Mouse (Mus musculus): ENCODE data around the gene Ankrd65. TPM values are rescaled to one million over a fixed set of nuclear protein-coding genes. Genes with fewer than 3 reads are reported as not detected.

Gene Ankrd65
- polyA plus RNA-seq (2015; fragmentation: Illumina TruSeq; extraction: RNeasy Lipid Tissue Mini Kit (QIAGEN cat#74804); ENCODE audit: insufficient read depth, low read depth, low replicate concordance), result not detected

DNA sequence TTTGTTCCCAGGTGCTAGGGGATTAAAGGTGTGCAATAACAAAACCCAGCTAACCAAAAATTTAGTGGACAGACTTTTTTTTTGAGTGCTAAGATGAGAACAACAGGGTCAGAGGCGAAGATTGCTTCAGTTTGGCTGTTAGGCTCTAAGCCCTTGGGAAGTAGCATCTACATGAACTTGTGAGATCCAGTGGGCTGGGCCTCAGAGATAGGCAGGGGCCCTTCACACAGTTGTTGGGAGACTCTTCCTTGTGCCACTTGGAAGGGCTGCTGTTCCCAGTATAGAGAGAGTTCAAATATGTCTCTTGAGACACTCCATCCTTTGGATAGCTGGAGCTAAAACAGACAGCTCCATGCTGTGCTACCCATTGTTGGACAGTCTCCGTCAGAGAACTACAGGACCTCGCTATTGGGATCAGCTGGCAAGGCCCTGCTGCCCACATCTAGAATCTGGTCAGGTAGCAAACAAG lies at the start of gene Ankrd65:
Ankrd65 (plus strand) TSS at position 419 of the 469 bp plus-strand sequence.

GRCm38 (mm10) chr4:155760613-155761355 lies 29.5 kb upstream of the Ankrd65 start, which contains the start of gene Atad3a:
Gene Atad3a, minus strand, starts transcription at chr4:155761093.

DNA sequence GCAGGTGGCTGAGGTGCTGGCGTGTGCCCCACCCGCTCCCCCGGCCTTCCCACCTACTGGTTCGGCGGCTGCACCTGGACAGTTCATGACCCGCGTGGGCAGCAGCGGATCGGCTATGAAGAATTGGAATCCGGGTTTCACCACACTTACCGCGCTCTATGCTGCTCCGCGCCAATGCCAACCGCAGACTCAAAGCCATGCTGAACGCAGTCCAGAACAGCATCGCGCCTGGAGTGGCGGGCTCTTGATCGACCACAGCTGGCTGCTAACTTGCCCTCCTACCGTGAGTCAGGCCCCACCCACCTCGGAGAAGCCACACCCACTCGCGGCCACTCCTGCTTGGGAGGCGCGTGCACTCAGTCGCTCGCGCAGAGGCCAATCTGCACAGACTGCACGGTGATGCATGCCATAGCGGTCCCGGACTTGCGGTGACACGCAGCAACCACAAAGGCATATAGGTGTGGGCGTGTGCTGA lies 15.9 kb upstream of the Ankrd65 start, which contains the start of gene Vwa1:
Vwa1 (minus strand) TSS at position 419 of the 475 bp plus-strand sequence.

DNA sequence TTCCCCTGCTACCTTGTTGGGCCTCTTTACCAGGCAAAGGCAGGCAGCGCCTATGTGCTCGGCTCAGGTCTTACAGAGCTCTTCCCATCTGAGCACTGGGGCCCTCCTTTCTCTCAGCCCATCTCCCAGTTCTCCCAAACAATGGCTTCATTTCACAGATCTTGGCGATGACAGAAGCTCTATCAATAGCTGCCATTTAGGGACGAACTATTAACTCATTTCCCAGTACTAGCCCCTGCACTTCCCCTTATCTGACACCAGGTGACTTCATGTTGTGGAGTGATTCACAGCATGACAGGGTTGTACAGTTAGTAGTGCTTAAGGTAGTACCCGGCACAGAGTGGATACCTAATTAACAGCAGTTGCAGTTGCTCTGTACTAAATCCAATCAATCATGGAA lies 4.4 kb upstream of the Ankrd65 start, which contains the start of gene Tmem88b:
Tmem88b (minus strand) TSS at position 56 of the 400 bp plus-strand sequence.

DNA sequence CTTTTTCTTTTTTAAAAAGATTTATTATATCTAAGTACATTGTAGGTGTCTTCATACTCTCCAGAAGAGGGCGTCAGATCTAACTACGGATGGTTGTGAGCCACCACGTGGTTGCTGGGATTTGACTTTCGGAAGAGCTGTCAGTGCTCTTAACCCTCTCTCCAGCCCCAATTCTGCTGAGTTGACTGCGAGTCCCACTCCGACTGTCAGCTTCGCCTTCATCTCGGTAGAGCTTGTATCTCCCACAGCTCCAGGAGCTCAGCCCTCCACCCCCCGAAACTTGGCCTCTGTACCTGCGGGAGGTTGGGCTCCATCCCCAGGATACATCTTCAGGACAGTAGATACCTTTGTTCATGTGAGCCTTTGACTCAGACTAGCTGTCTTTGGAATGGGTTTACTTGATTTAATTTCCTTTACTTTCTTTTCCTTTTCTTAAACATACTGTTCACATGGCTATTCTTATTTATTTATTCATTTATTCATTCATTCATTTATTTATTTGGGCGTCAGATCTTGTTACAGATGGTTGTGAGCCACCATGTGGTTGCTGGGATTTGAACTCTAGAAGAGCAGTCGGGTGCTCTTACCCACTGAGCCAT lies 12.6 kb downstream of the Ankrd65 start, which contains the start of gene Mrpl20:
Mrpl20 (plus strand) TSS at position 138 of the 599 bp plus-strand sequence.

DNA sequence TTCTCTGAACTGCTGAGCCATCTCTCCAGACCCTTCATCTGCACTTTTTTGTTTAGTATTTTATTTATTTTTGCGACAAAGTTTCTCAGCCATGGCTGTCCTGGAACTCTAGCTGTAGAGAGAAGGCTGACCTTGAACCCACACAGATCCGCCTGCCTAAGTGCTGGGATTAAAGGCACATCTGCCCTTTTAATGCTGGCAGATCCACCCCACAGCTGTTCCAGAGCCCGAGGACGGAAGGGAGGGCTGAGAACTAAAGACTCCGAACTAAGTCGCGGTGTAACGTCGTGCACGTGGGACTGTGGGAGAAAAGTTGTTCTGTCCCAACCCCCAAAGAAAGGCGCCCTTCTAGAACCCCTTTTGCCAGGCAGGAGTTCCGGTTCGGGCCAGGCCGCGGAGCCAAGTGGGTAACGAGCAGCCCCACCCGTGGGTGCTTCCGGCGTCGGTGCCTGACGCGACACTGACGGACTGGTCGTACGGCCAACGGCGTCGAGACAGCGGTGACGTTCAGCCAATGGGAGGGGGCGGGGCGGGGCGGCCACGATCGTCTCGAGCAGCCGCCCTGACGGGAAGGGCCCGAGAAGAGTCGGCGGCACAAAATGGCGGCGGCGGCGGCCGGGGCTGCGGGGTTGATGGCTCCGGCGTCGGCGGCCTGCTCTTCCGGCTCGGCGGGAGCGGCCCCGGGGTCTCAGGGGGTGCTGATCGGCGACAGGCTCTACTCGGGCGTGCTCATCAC lies 21.9 kb downstream of the Ankrd65 start, which contains the start of gene Ccnl2:
Ccnl2 (plus strand) TSS at position 561 of the 736 bp plus-strand sequence.

DNA sequence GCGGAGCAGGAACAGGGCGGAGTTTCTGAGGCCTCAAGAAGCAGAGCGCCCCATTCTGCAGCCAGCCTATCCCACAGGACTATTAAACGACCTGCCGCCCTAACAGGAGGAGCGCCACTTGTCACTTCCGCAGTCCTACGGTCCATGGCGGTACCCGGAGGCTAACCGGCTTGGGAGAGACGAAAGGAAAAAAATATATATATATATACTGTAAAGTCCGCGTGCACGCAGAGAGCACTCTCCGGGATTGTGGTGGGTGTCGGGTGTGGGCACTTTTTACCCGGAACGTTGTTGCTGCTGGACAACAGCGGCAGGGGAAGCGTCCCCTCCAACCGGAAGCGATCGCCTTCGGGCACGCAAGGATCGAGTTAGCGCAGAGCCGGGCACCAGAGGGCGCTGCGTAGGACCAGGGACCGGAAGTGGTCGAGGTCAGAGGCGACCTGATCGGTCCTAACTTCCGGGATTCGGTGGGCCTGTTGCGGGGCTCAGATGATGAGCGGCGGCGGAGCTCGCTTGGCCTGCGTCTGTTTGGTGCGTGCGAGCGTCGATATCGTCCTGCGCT lies 41.0 kb downstream of the Ankrd65 start, which contains the start of gene Aurkaip1:
Aurkaip1 (plus strand) TSS at position 68 of the 562 bp plus-strand sequence.

DNA sequence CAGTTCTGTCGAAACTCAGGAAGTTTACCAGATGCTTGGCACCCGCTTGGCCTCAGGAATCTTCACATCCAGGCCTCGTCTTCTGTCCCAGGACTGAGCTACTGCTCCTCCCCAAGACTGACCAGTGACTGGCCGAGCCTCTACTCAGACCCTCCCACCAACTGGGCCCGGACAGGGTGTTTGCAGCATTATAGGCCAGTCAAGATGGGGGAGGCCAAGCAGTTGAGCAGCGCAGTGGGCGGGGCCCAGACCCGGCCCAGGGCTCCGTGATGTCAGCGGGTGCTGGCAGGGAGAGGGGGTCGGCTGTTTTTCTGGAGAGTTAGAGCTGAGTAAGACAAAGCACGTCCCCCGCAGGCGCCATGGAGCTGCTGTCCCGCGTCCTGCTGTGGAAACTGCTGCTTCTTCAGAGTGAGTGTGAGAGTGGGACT lies 49.3 kb downstream of the Ankrd65 start, which contains the start of gene Mxra8:
Mxra8 (plus strand) TSS at position 198 of the 428 bp plus-strand sequence.

GRCm38 (mm10) chr4:155846871-155847578 lies 56.8 kb downstream of the Ankrd65 start, which contains the start of gene Dvl1:
Gene Dvl1, plus strand, starts transcription at chr4:155847402.

Other genes starting within 250 kb of the Ankrd65 start
- 23.1 TPM for gene Nadk, start 228.1 kb upstream of the Ankrd65 start, polyA plus RNA-seq (2015; fragmentation: Illumina TruSeq; extraction: RNeasy Lipid Tissue Mini Kit (QIAGEN cat#74804); ENCODE audit: insufficient read depth, low read depth, low replicate concordance)
- gene Slc35e2, start 189.0 kb upstream of the Ankrd65 start, polyA plus RNA-seq (2015; fragmentation: Illumina TruSeq; extraction: RNeasy Lipid Tissue Mini Kit (QIAGEN cat#74804); ENCODE audit: insufficient read depth, low read depth, low replicate concordance), result 2.6 TPM
- gene Cdk11b, start 165.6 kb upstream of the Ankrd65 start, polyA plus RNA-seq (2015; fragmentation: Illumina TruSeq; extraction: RNeasy Lipid Tissue Mini Kit (QIAGEN cat#74804); ENCODE audit: insufficient read depth, low read depth, low replicate concordance), result 36.0 TPM
- not detected for gene Gm10563, start 145.0 kb upstream of the Ankrd65 start, polyA plus RNA-seq (2015; fragmentation: Illumina TruSeq; extraction: RNeasy Lipid Tissue Mini Kit (QIAGEN cat#74804); ENCODE audit: insufficient read depth, low read depth, low replicate concordance)
- gene Mmp23, start 137.1 kb upstream of the Ankrd65 start, polyA plus RNA-seq (2015; fragmentation: Illumina TruSeq; extraction: RNeasy Lipid Tissue Mini Kit (QIAGEN cat#74804); ENCODE audit: insufficient read depth, low read depth, low replicate concordance), result 10.6 TPM
- gene Mib2, start 121.2 kb upstream of the Ankrd65 start, polyA plus RNA-seq (2015; fragmentation: Illumina TruSeq; extraction: RNeasy Lipid Tissue Mini Kit (QIAGEN cat#74804); ENCODE audit: insufficient read depth, low read depth, low replicate concordance), result 17.5 TPM
- 3.8 TPM for gene Fndc10, start 96.1 kb upstream of the Ankrd65 start, polyA plus RNA-seq (2015; fragmentation: Illumina TruSeq; extraction: RNeasy Lipid Tissue Mini Kit (QIAGEN cat#74804); ENCODE audit: insufficient read depth, low read depth, low replicate concordance)
- gene Ssu72, start 85.6 kb upstream of the Ankrd65 start, polyA plus RNA-seq (2015; fragmentation: Illumina TruSeq; extraction: RNeasy Lipid Tissue Mini Kit (QIAGEN cat#74804); ENCODE audit: insufficient read depth, low read depth, low replicate concordance), result 15.1 TPM
- 0.18 TPM for gene Tmem240, start 55.6 kb upstream of the Ankrd65 start, polyA plus RNA-seq (2015; fragmentation: Illumina TruSeq; extraction: RNeasy Lipid Tissue Mini Kit (QIAGEN cat#74804); ENCODE audit: insufficient read depth, low read depth, low replicate concordance)
- gene Atad3a, start 29.3 kb upstream of the Ankrd65 start, polyA plus RNA-seq (2015; fragmentation: Illumina TruSeq; extraction: RNeasy Lipid Tissue Mini Kit (QIAGEN cat#74804); ENCODE audit: insufficient read depth, low read depth, low replicate concordance), result 21.6 TPM
- gene Vwa1, start 15.7 kb upstream of the Ankrd65 start, polyA plus RNA-seq (2015; fragmentation: Illumina TruSeq; extraction: RNeasy Lipid Tissue Mini Kit (QIAGEN cat#74804); ENCODE audit: insufficient read depth, low read depth, low replicate concordance), result 6.9 TPM
- gene Tmem88b, start 4.6 kb upstream of the Ankrd65 start, polyA plus RNA-seq (2015; fragmentation: Illumina TruSeq; extraction: RNeasy Lipid Tissue Mini Kit (QIAGEN cat#74804); ENCODE audit: insufficient read depth, low read depth, low replicate concordance), result 0.22 TPM
- gene Mrpl20, start 12.4 kb downstream of the Ankrd65 start, polyA plus RNA-seq (2015; fragmentation: Illumina TruSeq; extraction: RNeasy Lipid Tissue Mini Kit (QIAGEN cat#74804); ENCODE audit: insufficient read depth, low read depth, low replicate concordance), result 43.6 TPM
- 114 TPM for gene Ccnl2, start 22.1 kb downstream of the Ankrd65 start, polyA plus RNA-seq (2015; fragmentation: Illumina TruSeq; extraction: RNeasy Lipid Tissue Mini Kit (QIAGEN cat#74804); ENCODE audit: insufficient read depth, low read depth, low replicate concordance)
- gene Aurkaip1, start 40.8 kb downstream of the Ankrd65 start, polyA plus RNA-seq (2015; fragmentation: Illumina TruSeq; extraction: RNeasy Lipid Tissue Mini Kit (QIAGEN cat#74804); ENCODE audit: insufficient read depth, low read depth, low replicate concordance), result 38.2 TPM
- 34.6 TPM for gene Mxra8, start 49.2 kb downstream of the Ankrd65 start, polyA plus RNA-seq (2015; fragmentation: Illumina TruSeq; extraction: RNeasy Lipid Tissue Mini Kit (QIAGEN cat#74804); ENCODE audit: insufficient read depth, low read depth, low replicate concordance)
- 37.5 TPM for gene Dvl1, start 57.0 kb downstream of the Ankrd65 start, polyA plus RNA-seq (2015; fragmentation: Illumina TruSeq; extraction: RNeasy Lipid Tissue Mini Kit (QIAGEN cat#74804); ENCODE audit: insufficient read depth, low read depth, low replicate concordance)
- gene Tas1r3, start 72.9 kb downstream of the Ankrd65 start, polyA plus RNA-seq (2015; fragmentation: Illumina TruSeq; extraction: RNeasy Lipid Tissue Mini Kit (QIAGEN cat#74804); ENCODE audit: insufficient read depth, low read depth, low replicate concordance), result not detected
- 2.7 TPM for gene Cptp, start 79.0 kb downstream of the Ankrd65 start, polyA plus RNA-seq (2015; fragmentation: Illumina TruSeq; extraction: RNeasy Lipid Tissue Mini Kit (QIAGEN cat#74804); ENCODE audit: insufficient read depth, low read depth, low replicate concordance)
- gene Ints11, start 79.1 kb downstream of the Ankrd65 start, polyA plus RNA-seq (2015; fragmentation: Illumina TruSeq; extraction: RNeasy Lipid Tissue Mini Kit (QIAGEN cat#74804); ENCODE audit: insufficient read depth, low read depth, low replicate concordance), result 4.5 TPM
- 6.6 TPM for gene Pusl1, start 101.3 kb downstream of the Ankrd65 start, polyA plus RNA-seq (2015; fragmentation: Illumina TruSeq; extraction: RNeasy Lipid Tissue Mini Kit (QIAGEN cat#74804); ENCODE audit: insufficient read depth, low read depth, low replicate concordance)
- 3.7 TPM for gene Acap3, start 101.4 kb downstream of the Ankrd65 start, polyA plus RNA-seq (2015; fragmentation: Illumina TruSeq; extraction: RNeasy Lipid Tissue Mini Kit (QIAGEN cat#74804); ENCODE audit: insufficient read depth, low read depth, low replicate concordance)
- gene Ube2j2, start 153.4 kb downstream of the Ankrd65 start, polyA plus RNA-seq (2015; fragmentation: Illumina TruSeq; extraction: RNeasy Lipid Tissue Mini Kit (QIAGEN cat#74804); ENCODE audit: insufficient read depth, low read depth, low replicate concordance), result 15.4 TPM
- 15.8 TPM for gene C1qtnf12, start 171.9 kb downstream of the Ankrd65 start, polyA plus RNA-seq (2015; fragmentation: Illumina TruSeq; extraction: RNeasy Lipid Tissue Mini Kit (QIAGEN cat#74804); ENCODE audit: insufficient read depth, low read depth, low replicate concordance)
- 1.6 TPM for gene B3galt6, start 202.2 kb downstream of the Ankrd65 start, polyA plus RNA-seq (2015; fragmentation: Illumina TruSeq; extraction: RNeasy Lipid Tissue Mini Kit (QIAGEN cat#74804); ENCODE audit: insufficient read depth, low read depth, low replicate concordance)
- 42.9 TPM for gene Sdf4, start 202.4 kb downstream of the Ankrd65 start, polyA plus RNA-seq (2015; fragmentation: Illumina TruSeq; extraction: RNeasy Lipid Tissue Mini Kit (QIAGEN cat#74804); ENCODE audit: insufficient read depth, low read depth, low replicate concordance)
- gene Tnfrsf4, start 223.4 kb downstream of the Ankrd65 start, polyA plus RNA-seq (2015; fragmentation: Illumina TruSeq; extraction: RNeasy Lipid Tissue Mini Kit (QIAGEN cat#74804); ENCODE audit: insufficient read depth, low read depth, low replicate concordance), result not detected
- not detected for gene Tnfrsf18, start 235.7 kb downstream of the Ankrd65 start, polyA plus RNA-seq (2015; fragmentation: Illumina TruSeq; extraction: RNeasy Lipid Tissue Mini Kit (QIAGEN cat#74804); ENCODE audit: insufficient read depth, low read depth, low replicate concordance)